Mouse (Mus musculus): ENCODE measurements around the gene Gm7978. TPM values are rescaled to one million over a fixed set of nuclear protein-coding genes. Genes with fewer than 3 reads are reported as not detected.
"Not testable (repeated sequence)": the region's sequence is repeated elsewhere in the genome, so short reads cannot be mapped to it uniquely, and the experiment has no call there.

Gene Gm7978
- polyA plus RNA-seq (2012; rRNA removed), result not detected in 2 replicates

GRCm38 (mm10) chr5:95736073-95736472, at the start of gene Gm7978:
TSS of gene Gm7978 (minus strand) at chr5:95736173.
- not testable (repeated sequence) for DNase-seq (ENCODE audit: low read depth)

GRCm38 (mm10) chr5:95775690-95776089, 39.7 kb upstream of the Gm7978 start, which contains the start of gene E330014E10Rik:
TSS of gene E330014E10Rik (plus strand) at chr5:95775990.
- not testable (repeated sequence) for DNase-seq (ENCODE audit: low read depth)

GRCm38 (mm10) chr5:95741714-95742113, 5.7 kb upstream of the Gm7978 start, which contains the start of gene Gm7982:
TSS of gene Gm7982 (plus strand) at chr5:95742014.
- DNase-seq (ENCODE audit: low read depth), result not testable (repeated sequence)

Other genes with a start within 250 kb of the Gm7978 start
- not detected in 2 replicates for gene Gm3286, start 225.4 kb downstream of the Gm7978 start, polyA plus RNA-seq (2012; rRNA removed)
- not detected in 2 replicates for gene Gm7971, start 141.3 kb downstream of the Gm7978 start, polyA plus RNA-seq (2012; rRNA removed)
- not detected in 2 replicates for gene Gm7982, start 5.8 kb upstream of the Gm7978 start, polyA plus RNA-seq (2012; rRNA removed)
- not detected in 2 replicates for gene E330014E10Rik, start 39.8 kb upstream of the Gm7978 start, polyA plus RNA-seq (2012; rRNA removed)
- not detected in 2 replicates for gene Cxcl13, start 220.8 kb upstream of the Gm7978 start, polyA plus RNA-seq (2012; rRNA removed)

Data from brain, embryonic 14.5 days (tissue).